In genomic region chr5:21168689-21169345, GRCm38 (mm10) we compare ENCODE assay signal across 9 mouse cellular contexts. TPM values are rescaled to one million over a fixed set of nuclear protein-coding genes. Genes with fewer than 3 reads are reported as not detected.
DNase-seq lines count a peak whose midpoint lies in the region; ATAC-seq and TF ChIP-seq lines count a peak whose summit lies in the region.
"Had no signal": no experiment of that assay in that cellular context is flagged by ENCODE, and none has a peak within 500 bp of the region (broad histone marks: within the 10 kb centered on the region; RNA-seq: fewer than 3 reads in every experiment).

No protein-coding gene starts in this region.

- TF ChIP-seq CTCF in embryonic fibroblast, embryonic 13.5 days (IDR thresholded peaks at IDR 0.05; ENCODE audit: borderline replicate concordance, insufficient read depth, low read length) = no peak
- TF ChIP-seq CTCF in olfactory bulb, adult 2 months (IDR thresholded peaks at IDR 0.05; ENCODE audit: insufficient read depth, low read depth, low read length) = no peak

- H3K27me3 ChIP-seq in heart, embryonic 12.5 days (replicated peaks) = 0 out of 2 replicates have a peak, but pooled peaks cover 3% of the 10 kb centered on the region
- H3K27me3 ChIP-seq in heart, embryonic 11.5 days (ENCODE audit: control insufficient read depth, insufficient read depth, low read length) = no peaks in the 10 kb centered on the region
- H3K27me3 ChIP-seq: embryonic facial prominence, embryonic 15.5 days had no signal

- no peak for TF ChIP-seq POLR2A in embryonic fibroblast, embryonic 13.5 days (IDR thresholded peaks at IDR 0.05; ENCODE audit: low read depth, low read length)
- no peak for TF ChIP-seq POLR2A in olfactory bulb, adult 2 months (IDR thresholded peaks at IDR 0.05; ENCODE audit: insufficient read depth, low read depth, low read length)

- H3K4me3 ChIP-seq in heart, embryonic 12.5 days = no peak overlapping the region
- H3K4me3 ChIP-seq in heart, embryonic 11.5 days (ENCODE audit: low read depth, low read length) = no peak overlapping the region
- no peak overlapping the region for H3K4me3 ChIP-seq in embryonic fibroblast, embryonic 13.5 days (ENCODE audit: insufficient read depth, low read length)
- no peak overlapping the region for H3K4me3 ChIP-seq in olfactory bulb, adult 2 months (ENCODE audit: insufficient read depth, low read depth, low read length)
- H3K4me3 ChIP-seq: embryonic facial prominence, embryonic 15.5 days had no signal

- ATAC-seq in heart, embryonic 12.5 days (ENCODE audit: insufficient number of reproducible peaks, low FRiP score) = 0 out of 2 replicates have a peak, but pooled peaks have one; percentile 52
- ATAC-seq in heart, embryonic 11.5 days (replicated peaks; ENCODE audit: insufficient number of reproducible peaks, low FRiP score, low TSS enrichment) = no peak
- ATAC-seq in inflammation-experienced regulatory T-cells, adult 6 months = no peak

- H3K9ac ChIP-seq in heart, embryonic 12.5 days = no peak overlapping the region
- no peak overlapping the region for H3K9ac ChIP-seq in heart, embryonic 11.5 days (ENCODE audit: low read depth, low read length)
- H3K9ac ChIP-seq: embryonic facial prominence, embryonic 15.5 days had no signal

- H3K9me3 ChIP-seq in heart, embryonic 12.5 days (replicated peaks) = no peaks in the 10 kb centered on the region
- no peaks in the 10 kb centered on the region for H3K9me3 ChIP-seq in heart, embryonic 11.5 days (replicated peaks; ENCODE audit: control insufficient read depth, low read length)
- H3K9me3 ChIP-seq: embryonic facial prominence, embryonic 15.5 days had no signal

- 0 out of 2 replicates have a peak, but pooled peaks cover 8% of the 10 kb centered on the region for H3K4me1 ChIP-seq in heart, embryonic 12.5 days (replicated peaks)
- H3K4me1 ChIP-seq in heart, embryonic 11.5 days (ENCODE audit: control insufficient read depth, insufficient read depth, low read length) = no peaks in the 10 kb centered on the region
- H3K4me1 ChIP-seq in embryonic fibroblast, embryonic 13.5 days (ENCODE audit: control insufficient read depth, insufficient read depth, low read length) = peaks cover 13% of the 10 kb centered on the region
- H3K4me1 ChIP-seq in olfactory bulb, adult 2 months (ENCODE audit: control insufficient read depth, insufficient read depth, low read length) = peaks cover 18% of the 10 kb centered on the region

- no peaks in the 10 kb centered on the region for H3K36me3 ChIP-seq in heart, embryonic 12.5 days
- no peaks in the 10 kb centered on the region for H3K36me3 ChIP-seq in heart, embryonic 11.5 days (ENCODE audit: control insufficient read depth, insufficient read depth, low read length)
- H3K36me3 ChIP-seq: embryonic facial prominence, embryonic 15.5 days had no signal

- 63% methylated on average over 8 of the region's 8 CpGs for WGBS in heart, embryonic 12.5 days
- WGBS in heart, embryonic 11.5 days (ENCODE audit: insufficient replicate concordance) = 78% methylated on average over 8 of the region's 8 CpGs
- 23% methylated on average over 8 of the region's 8 CpGs for WGBS in olfactory bulb, adult 2 months

- no peak overlapping the region for H3K27ac ChIP-seq in heart, embryonic 12.5 days (ENCODE audit: poor library complexity, severe bottlenecking)
- no peak overlapping the region for H3K27ac ChIP-seq in heart, embryonic 11.5 days (ENCODE audit: low read depth, low read length)
- H3K27ac ChIP-seq in embryonic fibroblast, embryonic 13.5 days (ENCODE audit: insufficient read depth, low read length) = peak overlapping the region; percentile 44
- peak overlapping the region; percentile 20; the same call in 1 of the 2 replicates for H3K27ac ChIP-seq in olfactory bulb, adult 2 months (ENCODE audit: insufficient read depth, low read depth, low read length)
- H3K27ac ChIP-seq: embryonic facial prominence, embryonic 15.5 days had no signal

- peak; percentile 76 for DNase-seq in 3T3-L1 (ENCODE audit: low read depth, low spot score)
- peak; percentile 58 for DNase-seq in kidney, postnatal 14 days
- DNase-seq in spleen, postnatal 4 days (ENCODE audit: low spot score in 2 of 2) = no peak

- no peak overlapping the region for H3K4me2 ChIP-seq in heart, embryonic 12.5 days
- H3K4me2 ChIP-seq in heart, embryonic 11.5 days = no peak overlapping the region
- H3K4me2 ChIP-seq: embryonic facial prominence, embryonic 15.5 days had no signal

RNA-seq across cellular contexts. Expression of gene Gsap, which starts 17.2 kb away (rescaled TPM):
- polyA plus RNA-seq in heart, embryonic 12.5 days (2016; fragmentation: Nextera tagmentation; extraction: Ambion mirVana) = 0.41 and 0.71 TPM in 2 replicates
- 0.39 and 1.4 TPM in 2 replicates for polyA plus RNA-seq in heart, embryonic 11.5 days (2014; fragmentation: Nextera tagmentation; extraction: Ambion mirVana)
- polyA plus RNA-seq in embryonic fibroblast, embryonic 13.5 days (2011; ENCODE audit: insufficient read length, low read depth, missing spikeins) = 4.6 and 5.1 TPM in 2 replicates
- polyA plus RNA-seq in olfactory bulb, adult 2 months (2012; ENCODE audit: insufficient read depth, insufficient read length, low replicate concordance, missing spikeins) = not detected in 2 replicates
- 10 to 100 TPM; 44.6 to 55.1 (median 52.6) TPM for polyA plus RNA-seq in inflammation-experienced regulatory T-cells, adult 6 months (2017; shearing (Covaris generic))

Comparison
In these comparisons a context has a peak if more than half of its experiments do, and no peak if none do; other contexts are left out.
1. H3K27ac ChIP-seq: peak in embryonic fibroblast, embryonic 13.5 days (single experiment) and olfactory bulb, adult 2 months (single experiment); none in heart, embryonic 12.5 days (single experiment) and heart, embryonic 11.5 days (single experiment).
2. DNase-seq: peak in 3T3-L1 (single experiment) and kidney, postnatal 14 days (single experiment); none in spleen, postnatal 4 days (0 of 2).